Mouse (Mus musculus): ENCODE measurements at regions not wholly inside any gene's neighbourhood (a gene's known extent, or its start where the extent isn't known, plus 50 kb on each side); places are given as distances from the start of the nearest gene placed in this dataset.

DNA sequence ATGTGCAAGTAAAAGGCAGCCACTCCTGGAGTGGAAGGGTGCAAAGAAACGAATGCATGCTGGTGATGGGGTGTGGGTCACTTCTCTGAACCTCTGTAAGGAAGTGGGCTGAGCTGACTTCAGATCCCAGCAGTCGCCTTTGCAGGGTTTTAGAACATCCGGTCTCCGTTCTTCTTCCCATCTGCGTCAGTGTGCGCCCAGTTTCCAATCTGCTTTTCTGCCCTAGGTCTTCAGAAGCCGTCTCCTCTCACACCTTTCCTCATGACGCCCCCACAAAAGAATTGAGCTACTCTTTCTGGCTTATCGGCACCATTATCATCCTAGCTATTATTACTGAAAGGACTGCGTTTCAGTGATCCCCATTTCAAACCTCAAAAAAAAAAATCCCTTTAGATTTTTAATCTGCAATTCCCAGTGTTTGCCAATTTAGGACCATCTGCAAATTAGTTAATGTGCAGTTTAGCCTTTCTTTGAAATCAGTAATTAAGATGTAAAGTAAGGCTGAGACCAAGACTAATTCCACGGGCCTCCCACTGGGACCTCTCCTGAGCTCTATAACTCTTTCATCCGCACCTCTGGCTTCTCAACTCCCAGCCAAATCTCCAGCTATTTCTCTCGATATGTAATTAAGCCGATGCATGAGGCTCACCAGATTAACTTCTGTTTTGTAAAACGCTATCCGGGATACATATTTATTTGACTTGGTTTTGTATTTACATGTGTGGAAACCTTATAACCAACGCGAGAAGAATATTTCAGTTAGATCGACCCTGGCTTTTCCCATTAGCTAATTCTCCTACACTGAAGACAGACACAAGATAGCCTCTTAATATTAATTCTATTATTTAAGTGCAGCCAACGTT is 185.7 kb upstream of the Ednrb start:
- 62% methylated on average over 20 of the region's 20 CpGs for WGBS
- DNase-seq = no peak
- no peaks in the 10 kb centered on the region for H3K4me1 ChIP-seq (ENCODE audit: control insufficient read depth, insufficient read depth, low read length)
- no peak overlapping the region for H3K4me3 ChIP-seq (replicated peaks; ENCODE audit: extremely low read depth, low read depth, low read length)
- no peak for TF ChIP-seq CTCF (IDR thresholded peaks at IDR 0.05; ENCODE audit: insufficient read depth, low read length)

- TF ChIP-seq POLR2A (IDR thresholded peaks at IDR 0.05; ENCODE audit: borderline replicate concordance, extremely low read depth, low read depth, low read length) (no peak), CTCF (IDR thresholded peaks at IDR 0.05; ENCODE audit: insufficient read depth, low read length) (no peak)
- no peaks in the 10 kb centered on the region for H3K4me1 ChIP-seq (ENCODE audit: control insufficient read depth, insufficient read depth, low read length)
- 94% methylated on average over 8 of the region's 8 CpGs for WGBS
- no peak for DNase-seq
- H3K4me3 ChIP-seq (replicated peaks; ENCODE audit: extremely low read depth, low read depth, low read length) = no peak overlapping the region
Measured at GRCm38 (mm10) chr14:104027900-104028285, 183.7 kb upstream of the Ednrb start.

DNA sequence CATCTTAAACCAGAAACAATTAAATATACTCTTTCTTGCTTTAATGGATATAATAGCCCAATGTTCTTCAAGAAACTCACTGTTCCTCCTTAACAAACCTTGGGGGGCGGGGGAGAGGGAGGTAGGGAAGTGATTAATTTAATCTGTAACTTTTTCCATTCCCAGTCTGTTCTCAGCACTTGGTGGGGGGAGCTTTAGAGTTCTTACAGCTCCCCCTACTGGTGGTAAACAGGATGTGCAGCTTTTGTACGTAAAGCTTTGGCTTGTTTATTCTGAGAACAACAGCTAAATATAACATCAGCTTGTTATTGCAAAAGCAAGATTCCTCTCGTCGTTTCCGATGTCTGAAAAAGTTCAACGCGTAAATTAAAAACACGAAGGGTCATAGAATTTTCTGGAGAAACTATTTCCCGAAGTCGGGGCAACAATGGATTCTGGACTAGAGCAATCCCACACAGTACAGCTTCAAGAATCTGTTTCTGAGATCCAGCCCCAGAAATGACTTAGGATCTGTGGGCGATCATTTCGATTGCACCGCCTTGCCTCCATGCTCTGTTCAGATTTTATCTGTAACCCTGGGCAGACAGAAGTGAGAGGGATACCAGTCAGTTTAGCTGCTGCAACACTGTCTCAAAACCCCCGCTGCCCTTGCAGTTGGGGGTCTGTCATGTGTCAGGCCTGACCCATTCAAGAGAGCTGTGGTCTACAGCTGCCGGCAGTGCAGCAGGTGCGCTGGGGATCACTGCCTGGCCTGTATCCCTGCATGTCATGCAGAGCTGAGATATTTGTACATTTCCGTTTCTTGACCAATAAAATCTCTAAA is 183.1 kb upstream of the Ednrb start:
- peak; percentile 4 for DNase-seq
- peak; percentile 29; the same call in 1 of the 2 replicates for TF ChIP-seq CTCF (IDR thresholded peaks at IDR 0.05; ENCODE audit: insufficient read depth, low read length)
- no peak for TF ChIP-seq POLR2A (IDR thresholded peaks at IDR 0.05; ENCODE audit: borderline replicate concordance, extremely low read depth, low read depth, low read length)
- WGBS = 23% methylated on average over 17 of the region's 17 CpGs
- no peak overlapping the region for H3K4me3 ChIP-seq (replicated peaks; ENCODE audit: extremely low read depth, low read depth, low read length)
- H3K4me1 ChIP-seq (ENCODE audit: control insufficient read depth, insufficient read depth, low read length) = no peaks in the 10 kb centered on the region

DNA sequence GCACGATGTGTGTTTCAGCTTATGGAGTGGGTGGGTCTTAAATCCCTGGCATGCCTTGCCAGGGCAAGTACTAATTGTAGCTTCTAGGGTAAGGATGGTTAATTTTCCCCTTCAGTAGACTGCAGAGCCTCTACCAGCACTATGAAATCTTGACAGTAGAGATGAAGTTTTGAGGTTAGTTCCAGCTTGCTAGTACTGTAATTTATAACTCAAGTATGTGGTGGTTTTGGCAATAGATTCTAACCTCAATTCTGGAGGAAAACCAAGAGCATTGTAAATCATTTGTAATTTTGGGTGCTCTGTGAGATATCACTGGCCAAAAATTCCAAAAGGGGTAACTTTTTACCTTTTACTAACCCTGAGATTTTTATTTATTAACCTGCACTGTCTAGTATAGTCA is 164.3 kb upstream of the Ednrb start:
- no peaks in the 10 kb centered on the region; the same call in 1 of the 2 replicates for H3K4me1 ChIP-seq (ENCODE audit: control insufficient read depth, insufficient read depth, low read length)
- no peak for DNase-seq
- H3K4me3 ChIP-seq (replicated peaks; ENCODE audit: extremely low read depth, low read depth, low read length) = no peak overlapping the region
- 83% methylated on average over 1 of the region's 1 CpGs for WGBS
- TF ChIP-seq CTCF (IDR thresholded peaks at IDR 0.05; ENCODE audit: insufficient read depth, low read length) (no peak), POLR2A (IDR thresholded peaks at IDR 0.05; ENCODE audit: borderline replicate concordance, extremely low read depth, low read depth, low read length) (no peak)

- no peak for DNase-seq
- H3K4me1 ChIP-seq (ENCODE audit: control insufficient read depth, insufficient read depth, low read length) = no peaks in the 10 kb centered on the region; the same call in 1 of the 2 replicates
- TF ChIP-seq CTCF (IDR thresholded peaks at IDR 0.05; ENCODE audit: insufficient read depth, low read length) (no peak), POLR2A (IDR thresholded peaks at IDR 0.05; ENCODE audit: borderline replicate concordance, extremely low read depth, low read depth, low read length) (no peak)
- no peak overlapping the region for H3K4me3 ChIP-seq (replicated peaks; ENCODE audit: extremely low read depth, low read depth, low read length)
- WGBS = 59% methylated on average over 4 of the region's 4 CpGs
Measured at GRCm38 (mm10) chr14:104006426-104006825, 162.2 kb upstream of the Ednrb start.

- H3K4me3 ChIP-seq (replicated peaks; ENCODE audit: extremely low read depth, low read depth, low read length) = no peak overlapping the region
- no peak for TF ChIP-seq POLR2A (IDR thresholded peaks at IDR 0.05; ENCODE audit: borderline replicate concordance, extremely low read depth, low read depth, low read length)
- no peak for TF ChIP-seq CTCF (IDR thresholded peaks at IDR 0.05; ENCODE audit: insufficient read depth, low read length)
- WGBS = 62% methylated on average over 2 of the region's 2 CpGs
- no peak for DNase-seq
- H3K4me1 ChIP-seq (ENCODE audit: control insufficient read depth, insufficient read depth, low read length) = no peaks in the 10 kb centered on the region; the same call in 1 of the 2 replicates
Measured at GRCm38 (mm10) chr14:104005132-104005531, 160.9 kb upstream of the Ednrb start.

DNA sequence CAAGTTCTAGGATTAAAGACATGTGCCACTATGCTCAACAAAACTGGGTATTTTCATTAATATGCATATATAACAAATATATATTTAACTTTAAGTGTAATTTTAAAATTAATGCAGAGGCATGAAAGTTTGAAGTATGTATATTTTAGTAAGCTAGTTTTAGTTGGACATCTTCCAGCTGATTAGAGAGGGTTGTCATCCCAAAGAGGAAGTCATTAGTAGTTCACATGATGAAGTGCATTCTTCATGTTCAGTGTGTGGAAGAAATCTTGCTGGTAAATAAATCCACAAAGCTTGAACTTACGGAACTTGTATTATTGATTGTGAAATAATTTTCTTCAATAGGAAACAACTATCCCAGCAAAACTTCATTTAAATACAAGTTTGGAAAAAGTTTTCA is 158.2 kb upstream of the Ednrb start:
- Histone ChIP-seq H3K4me3 (replicated peaks; ENCODE audit: extremely low read depth, low read depth, low read length) (no peak overlapping the region), H3K4me1 (ENCODE audit: control insufficient read depth, insufficient read depth, low read length) (no peaks in the 10 kb centered on the region; the same call in 1 of the 2 replicates)
- TF ChIP-seq CTCF (IDR thresholded peaks at IDR 0.05; ENCODE audit: insufficient read depth, low read length) = no peak
- no peak for TF ChIP-seq POLR2A (IDR thresholded peaks at IDR 0.05; ENCODE audit: borderline replicate concordance, extremely low read depth, low read depth, low read length)
- no peak for DNase-seq
- WGBS = 50% methylated on average over 1 of the region's 1 CpGs

- DNase-seq = no peak
- 69% methylated on average over 3 of the region's 3 CpGs for WGBS
- TF ChIP-seq CTCF (IDR thresholded peaks at IDR 0.05; ENCODE audit: insufficient read depth, low read length) (no peak), POLR2A (IDR thresholded peaks at IDR 0.05; ENCODE audit: borderline replicate concordance, extremely low read depth, low read depth, low read length) (no peak)
Measured at GRCm38 (mm10) chr14:103990418-103990817, 146.2 kb upstream of the Ednrb start.

DNA sequence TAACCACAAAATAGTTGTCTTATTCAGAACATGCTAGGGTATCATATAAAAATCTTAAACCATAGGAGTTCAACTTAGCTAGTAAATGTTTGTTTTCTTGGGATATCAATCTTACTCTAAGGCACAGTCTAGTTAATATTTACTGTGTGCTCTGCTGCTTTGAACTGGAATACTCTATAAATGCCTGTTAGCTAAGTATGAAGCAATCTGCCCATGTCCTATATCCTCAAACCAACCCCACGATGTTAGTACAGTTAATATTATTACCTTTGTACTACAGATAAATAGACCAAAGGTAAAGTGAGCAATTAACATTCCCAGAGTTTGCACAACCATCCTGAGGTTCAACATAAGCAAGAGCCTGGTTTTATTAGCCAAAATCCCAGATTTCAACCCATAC is 145.7 kb upstream of the Ednrb start:
- H3K4me1 ChIP-seq (ENCODE audit: control insufficient read depth, insufficient read depth, low read length) = no peaks in the 10 kb centered on the region
- DNase-seq = no peak
- H3K4me3 ChIP-seq (replicated peaks; ENCODE audit: extremely low read depth, low read depth, low read length) = no peak overlapping the region
- TF ChIP-seq POLR2A (IDR thresholded peaks at IDR 0.05; ENCODE audit: borderline replicate concordance, extremely low read depth, low read depth, low read length) (no peak), CTCF (IDR thresholded peaks at IDR 0.05; ENCODE audit: insufficient read depth, low read length) (no peak)
- WGBS = 72% methylated on average over 1 of the region's 1 CpGs

More at GRCm38 (mm10) chr14:103990418-103990817, 146.2 kb upstream of the Ednrb start:
- no peaks in the 10 kb centered on the region for H3K4me1 ChIP-seq (ENCODE audit: control insufficient read depth, insufficient read depth, low read length)
- no peak overlapping the region for H3K4me3 ChIP-seq (replicated peaks; ENCODE audit: extremely low read depth, low read depth, low read length)
